Mouse (Mus musculus) stomach, embryonic 16.5 days (tissue): ENCODE measurements at regions not wholly inside any gene's neighbourhood (a gene's known extent, or its start where the extent isn't known, plus 50 kb on each side); places are given as distances from the start of the nearest gene placed in this dataset.
"Not testable (repeated sequence)": the region's sequence is repeated elsewhere in the genome, so short reads cannot be mapped to it uniquely, and the experiment has no call there.

ENCODE experiments used
- ATAC-seq: fragments of 200-750 bp; cut with Nextera tagmentation; 2 replicates; pipeline ENCODE4 v1.8.0; 2017; ENCODE audit warnings: moderate number of reproducible peaks, moderate TSS enrichment; ENCODE audit not compliant: insufficient read depth, low FRiP score
- H3K27ac ChIP-seq: fragments of 300-500 bp; sonication (generic); 2 replicates; pipeline ENCODE4 v1.5.1; 2014; ENCODE audit warnings: low read length
- H3K27me3 ChIP-seq: fragments of 300-500 bp; sonication (generic); 2 replicates; pipeline ENCODE4 v1.6.1; 2014; ENCODE audit warnings: low read length, control low read depth, mixed read lengths; ENCODE audit not compliant: control insufficient read depth, insufficient read depth
- H3K36me3 ChIP-seq: fragments of 300-500 bp; sonication (generic); 2 replicates; pipeline ENCODE4 v1.6.1; 2014; ENCODE audit warnings: low read length; ENCODE audit not compliant: control insufficient read depth, insufficient read depth
- H3K4me1 ChIP-seq: fragments of 300-500 bp; sonication (generic); 2 replicates; pipeline ENCODE4 v1.6.1; 2014; ENCODE audit warnings: low read length, control low read depth, mixed read lengths; ENCODE audit not compliant: control insufficient read depth, insufficient read depth
- H3K4me2 ChIP-seq: fragments of 300-500 bp; sonication (generic); 2 replicates; pipeline ENCODE4 v1.6.1; 2014; ENCODE audit warnings: low read depth, low read length, mixed read lengths
- H3K4me3 ChIP-seq: fragments of 300-500 bp; sonication (generic); replicated peaks from 2 replicates; pipeline ENCODE4 v1.5.1; 2014; ENCODE audit warnings: mild to moderate bottlenecking, low read length
- H3K9ac ChIP-seq: fragments of 300-500 bp; sonication (generic); 2 replicates; pipeline ENCODE4 v1.6.1; 2014; ENCODE audit warnings: low read length
- H3K9me3 ChIP-seq: fragments of 300-500 bp; sonication (generic); replicated peaks from 2 replicates; pipeline ENCODE4 v1.6.1; 2016; ENCODE audit warnings: low read length, control low read depth; ENCODE audit not compliant: control insufficient read depth
- WGBS: fragments of 180-500 bp; shearing (Covaris S2); extraction: QIAGEN DNeasy Blood & Tissue Kit; methylation state at CpG from one replicate; pipeline ENCODE4 v1.1.7; 2014; 5-methylcytosine and 5-hydroxymethylcytosine counted together

GRCm38 (mm10) chr6:67690997-67691396, 155.4 kb upstream of the Tacstd2 start:
- 65% methylated on average over 3 of the region's 3 CpGs for WGBS
- H3K4me1 ChIP-seq, ATAC-seq: not testable (repeated sequence)

GRCm38 (mm10) chr6:67683105-67683504, 147.5 kb upstream of the Tacstd2 start:
- H3K4me1 ChIP-seq, H3K9ac ChIP-seq, ATAC-seq, H3K27ac ChIP-seq, H3K4me2 ChIP-seq, H3K27me3 ChIP-seq, H3K9me3 ChIP-seq, H3K36me3 ChIP-seq, H3K4me3 ChIP-seq: not testable (repeated sequence)
- 68% methylated on average over 3 of the region's 3 CpGs for WGBS

More at GRCm38 (mm10) chr6:67690997-67691396, 155.4 kb upstream of the Tacstd2 start:
- not testable (repeated sequence) for H3K9ac ChIP-seq, H3K27me3 ChIP-seq, H3K36me3 ChIP-seq, H3K9me3 ChIP-seq, H3K27ac ChIP-seq, H3K4me3 ChIP-seq, H3K4me2 ChIP-seq

- H3K4me1 ChIP-seq, H3K27ac ChIP-seq, H3K36me3 ChIP-seq, H3K9me3 ChIP-seq, ATAC-seq, H3K9ac ChIP-seq, H3K4me3 ChIP-seq, H3K27me3 ChIP-seq: not testable (repeated sequence)
- WGBS: 38% methylated on average over 10 of the region's 10 CpGs
- H3K4me2 ChIP-seq: peak overlapping the region; percentile 22; the same call in 1 of the 2 replicates
Measured at GRCm38 (mm10) chr6:67681641-67682040, 146.0 kb upstream of the Tacstd2 start.

GRCm38 (mm10) chr6:67679106-67679505, 143.5 kb upstream of the Tacstd2 start:
- H3K27me3 ChIP-seq: not testable (repeated sequence)

GRCm38 (mm10) chr6:67674717-67675116, 139.1 kb upstream of the Tacstd2 start:
- H3K27me3 ChIP-seq, H3K4me2 ChIP-seq, H3K4me1 ChIP-seq, H3K36me3 ChIP-seq, H3K9me3 ChIP-seq, ATAC-seq, H3K27ac ChIP-seq, H3K4me3 ChIP-seq, H3K9ac ChIP-seq: not testable (repeated sequence)
- WGBS: 86% methylated on average over 4 of the region's 4 CpGs

More at GRCm38 (mm10) chr6:67679106-67679505, 143.5 kb upstream of the Tacstd2 start:
- not testable (repeated sequence) for H3K4me1 ChIP-seq, ATAC-seq, H3K36me3 ChIP-seq, H3K9me3 ChIP-seq, H3K4me3 ChIP-seq, H3K9ac ChIP-seq, H3K27ac ChIP-seq, H3K4me2 ChIP-seq
- WGBS: 30% methylated on average over 1 of the region's 1 CpGs

GRCm38 (mm10) chr6:67673316-67673715, 137.7 kb upstream of the Tacstd2 start:
- not testable (repeated sequence) for H3K4me1 ChIP-seq, ATAC-seq, H3K9ac ChIP-seq, H3K4me2 ChIP-seq, H3K9me3 ChIP-seq, H3K4me3 ChIP-seq, H3K27ac ChIP-seq, H3K36me3 ChIP-seq, H3K27me3 ChIP-seq
- 78% methylated on average over 2 of the region's 2 CpGs for WGBS

- WGBS: 84% methylated on average over 8 of the region's 8 CpGs
- not testable (repeated sequence) for H3K36me3 ChIP-seq, H3K4me1 ChIP-seq, H3K9ac ChIP-seq, H3K27me3 ChIP-seq, H3K4me3 ChIP-seq, H3K27ac ChIP-seq, ATAC-seq, H3K9me3 ChIP-seq, H3K4me2 ChIP-seq
Measured at GRCm38 (mm10) chr6:67668073-67668472, 132.5 kb upstream of the Tacstd2 start.

- no peak overlapping the region for H3K4me2 ChIP-seq
- H3K9ac ChIP-seq: no peak overlapping the region
- no peaks in the 10 kb centered on the region for H3K36me3 ChIP-seq
- no peaks in the 10 kb centered on the region for H3K27me3 ChIP-seq
- H3K4me3 ChIP-seq: no peak overlapping the region
- no peaks in the 10 kb centered on the region for H3K4me1 ChIP-seq
- no peak for ATAC-seq
- H3K9me3 ChIP-seq: no peaks in the 10 kb centered on the region
- H3K27ac ChIP-seq: no peak overlapping the region
Measured at GRCm38 (mm10) chr6:67631617-67632016, 96.0 kb upstream of the Tacstd2 start.

- H3K4me2 ChIP-seq: no peak overlapping the region
- H3K9me3 ChIP-seq: no peaks in the 10 kb centered on the region
- 48% methylated on average over 1 of the region's 1 CpGs for WGBS
- no peak overlapping the region for H3K27ac ChIP-seq
- ATAC-seq: no peak
- no peak overlapping the region for H3K4me3 ChIP-seq
- no peaks in the 10 kb centered on the region for H3K4me1 ChIP-seq
- no peaks in the 10 kb centered on the region for H3K27me3 ChIP-seq
- no peak overlapping the region for H3K9ac ChIP-seq
- no peaks in the 10 kb centered on the region for H3K36me3 ChIP-seq
Measured at GRCm38 (mm10) chr6:67610402-67610801, 74.8 kb upstream of the Tacstd2 start.

GRCm38 (mm10) chr6:67609461-67609860, 73.9 kb upstream of the Tacstd2 start:
- ATAC-seq, H3K4me3 ChIP-seq, H3K4me1 ChIP-seq, H3K27ac ChIP-seq, H3K9me3 ChIP-seq, H3K36me3 ChIP-seq, H3K4me2 ChIP-seq, H3K9ac ChIP-seq, H3K27me3 ChIP-seq: not testable (repeated sequence)
- 43% methylated on average over 1 of the region's 1 CpGs for WGBS
